Mouse (Mus musculus): ENCODE measurements at regions not wholly inside any gene's neighbourhood (a gene's known extent, or its start where the extent isn't known, plus 50 kb on each side); places are given as distances from the start of the nearest gene placed in this dataset.

DNA sequence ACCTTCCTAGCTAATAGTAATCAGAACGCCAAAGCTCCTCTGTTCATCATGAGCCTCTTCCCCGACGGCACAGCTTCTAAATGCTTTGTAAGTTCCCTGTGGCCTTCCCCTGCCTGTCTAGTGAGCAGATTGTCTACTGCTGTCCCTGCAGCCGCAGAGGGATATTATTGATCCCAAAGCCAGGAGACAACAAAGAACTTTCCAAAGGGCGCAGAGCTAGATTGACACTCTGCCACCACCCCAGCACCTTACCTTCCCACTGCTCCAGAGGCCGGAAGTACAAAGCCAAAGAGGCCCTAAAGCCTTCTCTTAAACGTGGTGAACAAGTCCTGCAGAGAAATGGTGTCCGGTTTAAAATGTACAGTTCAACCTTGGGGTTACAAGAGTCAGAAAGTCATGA lies 1310.3 kb upstream of the A1bg start:
- DNase-seq: no peak

DNA sequence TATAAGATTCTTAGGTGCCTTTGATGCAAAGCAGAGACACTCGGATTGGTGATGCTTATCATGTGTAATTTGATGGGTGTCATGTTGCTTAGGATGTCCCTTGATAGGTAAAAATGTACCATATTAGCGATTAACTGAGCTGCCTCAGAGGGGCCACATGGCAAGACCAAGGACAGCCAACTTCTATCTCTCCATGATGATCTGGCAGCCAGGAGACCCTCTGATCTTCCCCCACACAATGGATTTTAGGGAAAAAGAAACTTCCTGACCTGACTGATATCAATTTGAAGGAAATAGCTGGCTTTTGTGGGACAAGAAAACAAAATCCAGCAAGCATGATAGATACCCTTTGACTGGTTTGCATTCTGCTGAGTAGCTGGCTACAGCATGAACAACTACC lies 1308.9 kb upstream of the A1bg start:
- DNase-seq: no peak

DNA sequence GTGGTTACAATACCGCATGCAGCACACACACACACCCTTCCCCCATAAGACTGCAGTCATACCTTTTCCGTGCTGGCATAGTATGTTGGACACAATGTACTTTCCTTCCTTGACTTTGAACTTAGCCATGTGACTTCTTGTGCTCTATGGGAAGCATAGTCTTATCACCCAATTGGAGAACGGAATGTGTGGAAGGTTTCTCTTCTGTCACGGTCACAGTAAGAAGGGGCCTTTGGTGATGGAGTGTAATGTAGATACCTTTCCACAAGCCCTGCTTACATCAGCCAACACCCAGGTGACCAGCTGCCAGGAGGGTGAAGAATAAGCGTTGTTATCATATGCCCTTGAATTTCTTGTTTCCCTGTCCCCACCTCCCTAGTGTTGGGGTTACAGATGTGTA lies 1308.0 kb upstream of the A1bg start:
- no peak for DNase-seq

DNA sequence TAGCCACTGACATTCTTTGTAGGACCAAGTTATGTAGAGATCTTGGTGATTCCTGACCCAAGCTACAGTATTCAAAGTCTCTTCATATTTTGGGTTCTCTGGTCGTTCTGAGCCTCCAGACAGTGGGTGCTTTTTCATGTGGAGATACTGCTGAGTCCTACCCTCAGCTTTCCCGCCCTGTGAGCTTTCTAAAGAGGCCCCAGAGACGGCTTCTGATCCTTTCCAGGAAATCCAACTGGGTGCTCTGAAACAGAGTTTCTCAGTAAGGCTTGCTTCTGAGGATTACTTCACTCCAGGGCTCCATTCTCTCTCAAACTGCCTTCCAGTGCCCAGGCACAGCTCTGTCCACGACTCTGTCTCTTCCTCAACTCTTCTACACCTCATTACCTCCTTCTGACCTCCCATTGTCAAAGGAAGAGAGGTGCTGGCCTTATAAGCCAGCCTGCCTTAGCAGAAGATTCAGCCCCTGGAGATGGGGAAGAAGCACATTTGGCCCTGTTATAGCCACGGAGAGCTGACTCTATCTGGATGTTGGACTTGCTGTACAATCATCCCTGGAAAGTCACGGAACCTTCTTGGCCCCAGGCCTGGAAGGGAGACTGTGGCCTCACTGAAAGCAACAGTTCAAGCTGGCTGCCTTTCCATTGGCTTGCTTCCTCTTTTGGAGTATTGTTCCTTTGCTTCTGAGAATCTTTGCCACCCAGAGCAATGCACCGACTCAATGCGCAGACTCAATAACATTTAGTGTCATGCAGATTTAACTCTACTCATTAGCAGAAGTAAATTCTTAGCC lies 1306.9 kb upstream of the A1bg start:
- DNase-seq: no peak

DNA sequence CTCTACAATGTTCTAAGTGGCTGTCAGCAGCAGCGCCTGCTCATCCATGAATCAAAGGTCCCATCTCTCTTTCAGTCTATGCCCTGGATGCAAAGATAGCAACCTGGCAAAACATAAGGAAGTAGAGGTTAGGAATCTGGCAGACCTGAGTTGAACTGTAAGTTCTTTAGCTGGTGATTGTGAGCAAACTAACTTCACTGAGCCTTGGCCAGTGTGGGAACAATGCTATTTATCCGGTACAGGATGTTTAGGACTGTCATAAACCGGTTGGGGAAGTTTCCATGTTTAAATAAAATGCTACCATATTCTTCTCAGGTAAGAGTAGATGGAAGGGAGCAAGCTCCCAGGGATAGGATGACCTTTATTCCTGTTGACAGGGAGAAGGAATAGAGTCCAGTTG lies 1306.2 kb upstream of the A1bg start:
- DNase-seq: no peak

DNA sequence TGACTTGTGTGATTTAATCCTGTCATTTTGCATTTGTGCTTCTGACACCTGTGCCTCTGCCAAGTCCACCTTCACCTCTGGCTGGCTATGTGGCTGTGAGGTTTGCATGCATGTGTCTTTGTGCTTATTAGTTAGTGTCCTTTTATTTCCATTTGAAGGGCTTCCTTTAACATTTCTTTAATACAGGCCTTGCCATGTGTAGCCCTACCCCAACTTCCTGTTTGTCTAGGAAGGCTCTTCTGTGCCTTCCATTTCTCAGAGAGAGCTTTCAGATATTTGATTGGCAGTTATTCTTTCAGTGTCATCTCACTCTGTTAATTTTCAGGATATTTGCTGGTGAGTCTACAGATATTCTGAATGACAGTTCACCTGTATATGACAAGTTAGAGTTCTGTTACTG lies 1302.0 kb upstream of the A1bg start:
- DNase-seq: no peak

DNA sequence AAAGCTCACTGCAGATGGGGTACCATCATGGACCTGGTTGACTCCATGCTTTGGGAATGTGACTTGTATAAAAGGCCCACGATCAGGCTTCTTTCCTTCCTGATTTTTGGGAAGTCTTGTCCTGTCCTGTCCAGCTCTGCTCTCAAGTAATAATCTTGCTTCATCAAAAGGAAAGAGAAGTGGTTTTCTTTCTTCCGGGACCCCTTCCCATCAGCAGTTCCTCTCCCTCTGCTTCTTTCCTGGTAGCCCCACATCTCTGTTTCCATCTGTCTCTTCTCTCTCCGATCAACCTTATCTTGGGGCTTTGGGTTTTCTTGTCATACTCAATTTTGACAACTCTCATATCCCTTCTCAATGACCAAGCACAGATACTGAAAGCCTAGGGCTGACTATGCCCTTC lies 1301.4 kb upstream of the A1bg start:
- DNase-seq: no peak

DNA sequence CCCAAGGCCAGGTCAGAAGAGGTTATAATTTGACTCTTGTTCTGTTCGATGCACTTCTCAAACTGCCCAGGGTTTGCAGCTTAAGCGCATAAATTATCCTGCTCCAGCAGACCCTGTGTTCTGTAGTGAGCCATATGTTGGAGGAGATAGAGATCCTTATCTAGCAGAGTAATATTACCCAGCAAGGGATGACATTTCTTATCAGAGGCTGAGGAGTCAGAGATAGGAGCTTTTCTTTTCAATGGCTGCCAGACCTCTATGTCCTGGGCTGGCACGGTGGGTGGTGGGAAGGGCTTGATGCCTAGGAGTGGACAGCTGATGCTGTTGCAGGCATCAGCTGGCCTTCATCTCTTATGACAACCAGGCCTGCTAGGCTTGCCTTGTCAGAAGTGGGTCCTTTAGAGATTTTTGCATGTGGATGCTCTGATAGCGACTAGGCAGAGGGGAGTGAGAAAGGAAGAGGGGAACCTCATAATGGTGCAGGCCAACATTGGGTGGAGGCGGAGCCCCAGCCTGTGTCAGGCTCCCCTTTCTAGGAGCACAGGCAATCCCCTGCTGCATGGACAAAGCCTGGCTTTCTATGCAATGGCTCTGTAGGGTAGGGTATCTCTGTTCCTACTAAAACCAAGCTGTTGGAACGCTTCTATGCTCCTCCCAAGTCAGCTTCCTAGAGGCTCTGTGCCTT lies 1300.5 kb upstream of the A1bg start:
- DNase-seq: no peak

DNA sequence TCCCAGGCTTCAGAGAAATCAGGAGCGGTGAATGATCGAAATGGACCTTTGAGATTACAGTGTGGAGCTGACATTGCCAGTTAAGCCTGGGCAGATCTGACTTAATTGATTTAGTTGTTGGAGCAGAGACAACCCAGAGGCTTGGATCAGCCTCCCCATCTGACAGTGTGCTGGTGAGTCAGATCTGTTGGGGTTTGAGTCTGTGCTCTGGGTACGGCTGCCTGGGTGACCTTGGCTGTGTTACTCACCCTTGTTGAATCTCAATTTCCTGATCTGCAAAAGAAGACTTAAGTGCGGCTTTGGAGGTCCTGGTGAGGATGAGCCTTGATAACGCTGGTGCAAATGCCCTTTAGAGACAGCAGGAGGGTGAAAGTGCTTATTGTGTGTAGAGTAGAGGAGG lies 1299.9 kb upstream of the A1bg start:
- no peak for DNase-seq

DNA sequence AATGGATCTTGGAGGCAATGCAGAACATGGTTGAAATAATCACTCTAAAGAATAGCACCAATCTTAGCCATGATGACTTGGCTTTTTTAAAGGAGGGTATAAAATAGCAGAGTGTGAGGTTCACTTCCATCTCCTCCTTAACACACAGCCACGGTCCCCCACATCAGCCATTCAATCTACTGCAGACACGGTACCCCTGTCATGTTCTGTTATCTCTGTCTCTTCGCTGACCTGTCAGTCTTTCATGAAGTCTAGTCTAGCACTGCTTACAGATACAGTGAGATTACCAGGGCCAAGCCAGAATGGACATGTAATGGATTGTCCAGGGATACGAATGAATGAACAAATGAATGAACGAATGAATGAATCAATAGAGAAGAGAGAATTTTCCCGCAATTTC lies 1299.4 kb upstream of the A1bg start:
- no peak for DNase-seq

DNA sequence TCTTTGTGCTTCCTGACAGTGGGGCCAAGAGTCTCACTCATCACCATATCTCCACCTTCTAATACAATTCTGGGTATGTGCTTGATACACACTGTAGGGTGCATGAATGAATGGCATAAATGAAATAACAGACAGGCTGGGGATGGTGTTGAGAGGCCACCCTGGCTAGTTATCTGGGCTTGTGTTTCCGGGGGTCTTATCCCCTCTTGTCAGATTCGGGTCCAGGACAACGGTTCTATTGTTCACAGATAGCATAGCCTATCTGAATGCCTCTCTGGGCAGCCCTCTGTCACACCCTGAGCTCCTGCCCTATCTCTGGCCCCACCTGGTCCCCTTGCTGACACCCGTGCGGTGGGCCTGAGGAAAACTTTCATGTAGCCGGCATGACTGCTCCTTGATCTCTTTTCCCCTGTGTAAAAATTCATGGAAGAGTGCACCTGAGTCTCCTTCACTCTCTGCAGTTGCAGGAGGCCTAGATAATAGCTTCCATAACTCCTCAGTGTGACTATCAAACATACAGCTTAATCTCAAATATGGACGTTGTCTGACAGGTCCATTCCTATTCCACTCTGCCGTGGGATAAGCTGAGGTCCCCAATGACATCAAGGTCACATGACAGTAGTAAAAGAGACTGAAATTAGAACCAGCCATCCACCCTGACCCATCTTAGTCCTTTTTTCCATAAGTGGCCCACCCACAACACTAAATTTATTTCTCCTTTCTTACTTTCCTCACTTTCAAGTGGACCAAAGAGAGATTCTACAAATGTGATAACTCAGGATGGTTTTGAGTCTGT lies 1298.4 kb upstream of the A1bg start:
- no peak for DNase-seq

DNA sequence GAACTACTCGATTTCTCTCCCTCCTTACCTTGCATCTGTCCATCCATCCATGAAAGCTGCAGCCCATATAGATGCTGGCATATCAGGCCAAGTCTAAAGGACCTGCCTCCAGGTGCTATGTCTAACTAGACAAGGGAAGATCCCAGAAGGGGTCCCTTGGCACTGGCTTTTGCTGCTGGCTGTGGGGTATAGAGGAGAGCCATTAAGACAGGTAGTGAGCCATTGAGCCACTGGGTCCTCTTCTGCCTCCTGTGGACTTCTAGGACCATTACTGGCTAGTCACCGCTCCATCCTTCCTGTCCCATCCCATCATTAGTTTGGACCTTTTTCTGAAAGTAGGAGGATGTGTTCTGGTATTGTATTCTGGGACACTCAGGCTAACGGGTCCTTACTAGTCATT lies 1297.8 kb upstream of the A1bg start:
- no peak for DNase-seq

DNA sequence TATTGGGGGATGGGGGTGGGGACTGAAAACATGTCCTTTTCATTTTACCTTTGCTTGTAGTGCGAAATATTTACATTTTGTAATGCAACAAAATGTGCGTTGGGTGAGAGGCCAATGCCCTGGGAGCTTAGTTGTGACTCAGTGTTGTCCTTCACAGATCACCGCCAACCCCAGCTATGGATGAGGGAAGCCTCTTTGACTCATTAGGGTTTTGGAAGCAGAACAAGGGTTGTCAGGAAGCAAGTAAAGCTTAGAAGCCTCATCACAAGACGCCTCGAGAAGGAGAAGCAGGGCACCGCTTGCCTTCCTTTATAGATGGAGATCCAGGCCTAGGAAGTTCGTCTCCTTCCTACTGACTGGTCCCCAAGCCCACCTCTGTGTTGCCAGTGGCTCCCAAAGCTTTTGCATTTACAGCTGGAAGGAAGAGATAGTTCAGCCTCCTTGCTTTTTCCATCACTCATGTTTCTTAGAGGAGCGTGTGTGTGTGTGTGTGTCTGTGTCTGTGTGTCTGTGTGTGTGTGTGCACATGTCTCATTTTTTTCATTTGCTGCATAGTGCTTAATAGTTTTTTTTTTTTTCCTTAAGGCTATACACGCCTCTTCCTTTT lies 1297.2 kb upstream of the A1bg start:
- DNase-seq: no peak

DNA sequence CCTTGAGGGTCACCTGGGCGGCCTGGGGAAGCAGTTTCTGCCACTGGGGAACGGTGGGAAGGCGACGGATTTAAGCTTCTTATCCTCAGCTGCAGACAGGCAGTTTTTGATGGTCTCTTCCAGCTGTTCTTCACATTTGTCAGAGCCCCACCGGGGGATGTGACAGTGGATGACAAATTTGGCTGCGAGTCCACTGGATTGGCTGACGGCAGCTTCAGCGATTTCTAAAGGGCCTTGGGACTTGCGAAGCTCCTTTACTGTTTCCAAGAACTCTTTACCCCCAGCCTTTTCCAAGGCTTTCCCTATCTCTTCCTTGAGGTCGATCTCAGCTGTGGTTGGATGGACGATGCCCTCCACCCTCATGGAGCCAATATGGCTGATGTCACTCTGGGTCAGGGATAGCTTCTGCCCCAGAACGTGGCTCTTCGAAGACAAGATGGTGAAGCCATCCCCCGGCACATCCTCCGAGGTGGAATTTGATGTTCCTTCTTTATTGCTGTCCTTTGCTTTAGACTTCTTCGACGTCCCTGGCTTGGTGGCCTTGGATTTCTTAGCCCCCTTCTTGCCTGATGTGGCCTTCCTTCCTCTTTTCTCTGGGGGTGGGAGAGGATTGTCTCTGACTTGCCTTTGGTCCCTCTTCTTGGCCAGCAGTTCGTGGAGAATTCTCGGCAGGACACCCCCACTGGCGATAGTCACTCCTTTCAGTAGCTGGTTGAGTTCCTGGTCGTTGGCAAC lies 1295.7 kb upstream of the A1bg start:
- no peak for DNase-seq

DNA sequence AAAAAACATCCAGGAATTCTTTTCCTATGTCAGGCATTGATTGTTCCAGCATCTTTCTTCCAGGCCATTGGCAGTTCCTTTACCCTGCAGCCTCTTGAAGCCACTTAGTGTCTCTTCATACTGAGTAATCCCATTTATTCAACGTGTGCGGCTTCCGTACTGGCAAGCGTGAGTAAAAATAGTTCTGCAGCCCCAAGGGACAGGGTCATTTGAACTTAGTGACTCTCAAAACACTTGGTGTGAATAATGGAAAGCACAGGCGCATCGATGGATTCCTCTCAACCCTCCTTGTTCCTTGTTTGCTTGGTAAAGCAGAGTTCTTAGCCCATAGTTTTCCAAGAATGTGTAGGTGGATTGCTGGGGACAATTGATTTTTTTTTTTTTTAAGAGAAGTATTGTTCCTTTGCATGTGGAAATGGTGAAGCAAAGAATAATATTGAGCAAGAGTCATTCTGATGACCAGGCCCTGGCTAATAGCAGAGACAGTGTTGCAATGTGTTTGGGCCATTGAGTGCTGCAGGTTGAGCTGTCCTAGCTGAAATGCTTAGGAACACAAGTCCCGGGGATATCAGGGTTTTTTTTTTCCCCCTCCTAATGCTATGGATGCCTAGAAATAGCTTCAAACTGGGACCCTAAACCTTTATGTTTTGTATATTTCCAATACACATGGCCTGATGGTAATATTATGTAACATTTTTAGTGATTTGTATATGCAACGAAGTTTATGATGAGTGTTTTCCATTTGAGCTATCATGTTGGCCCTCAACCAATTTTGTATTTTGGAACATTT lies 1294.1 kb upstream of the A1bg start:
- DNase-seq: no peak

DNA sequence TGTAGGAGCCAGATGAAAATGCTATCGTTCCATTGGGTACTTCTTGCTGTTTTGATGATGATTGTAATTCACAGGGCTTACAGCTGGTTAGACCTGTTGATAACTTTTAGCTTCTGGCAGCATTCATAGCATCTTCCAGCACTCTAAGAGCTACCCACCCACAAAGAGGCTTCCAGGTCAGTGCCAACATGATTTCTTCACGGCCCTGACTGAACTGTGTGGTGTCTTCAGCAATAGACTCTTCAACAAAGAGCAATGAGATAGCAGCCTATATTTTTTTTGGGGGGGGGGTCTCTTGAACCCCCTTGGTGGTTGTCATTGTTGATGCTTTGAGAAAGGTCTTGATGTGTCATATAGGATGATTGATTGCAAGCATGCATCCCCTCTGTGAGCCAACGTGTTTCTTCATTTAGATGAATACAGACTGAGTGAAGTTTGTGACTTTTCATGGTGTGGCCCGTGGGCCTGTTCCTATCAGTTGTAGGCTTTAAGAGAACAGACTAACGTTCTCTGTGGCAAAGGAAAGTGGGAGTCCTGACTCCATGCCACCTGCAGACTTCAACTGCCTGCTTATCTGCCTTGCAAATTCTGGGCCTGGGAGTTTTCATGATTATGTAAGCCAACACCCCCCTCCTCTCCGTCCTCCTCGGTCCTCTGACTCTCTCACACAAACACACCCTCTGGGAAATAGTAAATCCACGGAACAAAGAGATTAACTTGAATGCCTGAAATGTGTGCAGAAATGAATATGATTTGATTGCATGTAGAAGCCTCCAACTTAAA lies 1293.0 kb upstream of the A1bg start:
- DNase-seq: no peak

DNA sequence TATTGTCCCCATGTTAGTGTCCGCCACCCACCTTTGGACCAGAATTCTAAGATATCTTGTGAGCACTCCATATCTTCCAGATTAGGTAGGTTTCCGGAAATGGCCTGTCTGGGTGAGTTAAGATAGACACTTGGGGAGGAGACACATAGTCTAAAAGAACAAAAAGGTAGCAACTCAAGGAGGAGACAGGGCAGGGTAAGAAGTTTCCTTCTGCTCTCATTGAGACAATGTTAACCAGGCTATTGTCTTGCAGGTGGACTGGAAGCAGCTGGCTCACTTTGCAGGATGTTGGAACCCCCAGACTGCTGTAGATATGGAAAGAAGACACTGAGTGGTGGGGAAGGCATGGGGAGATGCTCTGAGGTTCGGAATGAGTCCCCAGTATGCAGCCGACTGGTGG lies 1291.5 kb upstream of the A1bg start:
- DNase-seq: no peak

DNA sequence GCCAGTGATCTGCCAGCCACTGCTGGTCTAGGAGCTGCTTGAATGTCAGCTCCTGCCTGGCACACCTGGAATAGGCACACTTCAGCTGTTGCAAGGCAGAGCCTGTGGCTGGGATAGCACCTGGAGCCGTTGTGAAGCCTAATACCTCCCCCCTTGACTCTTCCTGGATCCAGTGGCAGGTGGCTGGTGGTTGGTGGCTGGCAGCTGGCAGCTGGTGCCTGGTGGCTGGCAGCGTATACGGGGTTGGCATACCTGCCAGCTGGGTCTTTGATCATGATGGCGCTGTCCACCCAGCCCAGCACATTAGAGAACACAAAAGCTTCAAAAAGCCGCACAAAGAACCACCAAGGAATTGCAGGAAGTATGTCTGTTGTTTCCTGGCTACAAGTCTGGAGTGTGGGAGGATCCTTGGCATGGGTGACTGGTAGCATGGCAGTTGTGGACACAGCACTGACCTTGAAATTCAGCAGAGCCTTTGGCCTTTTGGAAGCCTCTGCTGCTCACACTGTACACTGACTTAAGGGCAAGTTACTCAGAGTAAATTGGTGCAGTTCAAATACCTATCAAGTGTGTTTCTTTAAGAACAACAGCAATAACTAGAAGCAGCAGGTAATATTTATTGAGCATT lies 1289.6 kb upstream of the A1bg start:
- peak; percentile 34 for DNase-seq

DNA sequence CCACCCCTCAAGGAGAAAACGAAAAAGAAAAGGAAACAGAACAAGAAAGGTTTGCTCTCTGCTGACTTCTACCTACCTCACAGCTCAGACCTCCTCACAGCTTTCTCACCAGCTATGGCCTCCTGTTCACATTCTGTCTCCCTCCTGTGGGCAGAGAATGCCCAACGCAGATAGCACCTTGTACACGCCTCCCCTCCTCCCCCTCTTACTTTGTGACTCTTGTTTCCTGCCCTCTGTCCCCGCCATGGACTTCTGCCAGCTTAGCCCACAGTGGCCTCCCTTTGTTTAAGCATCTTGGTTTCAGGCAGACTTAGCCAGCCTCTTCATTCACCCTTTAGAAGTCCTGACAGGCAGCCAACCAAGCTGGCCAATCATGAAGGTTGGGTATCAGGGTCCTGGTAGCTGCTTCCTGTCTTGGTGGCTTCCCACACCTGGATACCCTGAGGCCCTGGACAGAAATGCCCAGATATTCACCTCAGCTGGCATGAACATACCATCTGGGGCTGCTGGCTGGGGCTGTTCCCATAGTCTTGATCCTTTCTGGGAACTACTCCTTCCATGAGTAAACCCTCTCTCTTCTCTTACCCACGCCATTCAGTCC lies 1287.2 kb upstream of the A1bg start:
- no peak for DNase-seq

DNA sequence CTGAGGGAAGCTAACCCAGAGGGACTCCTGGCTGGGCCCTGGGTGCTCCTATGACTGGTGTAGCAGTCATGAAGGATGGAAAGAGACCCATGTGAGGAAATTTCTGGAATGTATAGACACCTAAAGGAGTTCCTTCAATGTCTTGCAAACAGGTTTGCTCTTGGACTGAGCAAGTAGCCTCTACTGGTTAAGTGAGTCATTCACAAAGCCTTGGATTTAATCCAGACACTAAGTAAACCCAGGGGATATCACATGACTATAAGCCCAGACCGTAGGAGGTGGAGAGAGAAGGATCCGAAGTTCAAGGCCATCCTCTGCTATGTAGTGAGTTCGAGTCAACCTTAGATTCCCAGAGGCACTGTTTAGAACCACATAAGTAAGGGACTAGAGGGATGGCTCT lies 1286.5 kb upstream of the A1bg start:
- DNase-seq: no peak

Data from kidney, adult 11 months (tissue).